Mouse (Mus musculus) mouse embryonic stem cell (cell line): ENCODE data around the gene Cped1.
"Not testable (repeated sequence)": the region's sequence is repeated elsewhere in the genome, so short reads cannot be mapped to it uniquely, and the experiment has no call there.

Experiments
- in situ Hi-C, 2 experiments: fragments of 300-500 bp; cut with MboI; formaldehyde crosslinking; loops; 1 replicate in 1 of 2; 3 replicates in 1 of 2; pipeline ENCODE4 v1.14.3; 2019 to 2020; ENCODE audit warnings: low sequenced_read_pairs in 2 of 2, low pct_unique_long_range_greater_than_20kb in 1 of 2, mixed read lengths in 1 of 2; ENCODE audit not compliant: unreplicated experiment in 1 of 2

The Cped1 gene

GRCm38 (mm10) chr6:22019637-22020036 lies 33.9 kb downstream of the Cped1 start:
- in situ Hi-C loops, result no loop called here

GRCm38 (mm10) chr6:22020696-22021095 lies 35.0 kb downstream of the Cped1 start:
- in situ Hi-C loops, result no loop called here

GRCm38 (mm10) chr6:22021315-22021714 lies 35.6 kb downstream of the Cped1 start:
- in situ Hi-C loops, result no loop called here

GRCm38 (mm10) chr6:22024168-22024567 lies 38.5 kb downstream of the Cped1 start:
- in situ Hi-C loops, result no loop called here

GRCm38 (mm10) chr6:22025584-22026357 lies 40.1 kb downstream of the Cped1 start:
- in situ Hi-C loops, result no loop called here

GRCm38 (mm10) chr6:22026358-22026673 lies 40.6 kb downstream of the Cped1 start:
- in situ Hi-C loops, result no loop called here

- in situ Hi-C loops, result no loop called here
Observed at GRCm38 (mm10) chr6:22026761-22027594, 41.3 kb downstream of the Cped1 start.

- in situ Hi-C loops, result no loop called here
Observed at GRCm38 (mm10) chr6:22027854-22028253, 42.1 kb downstream of the Cped1 start.

- in situ Hi-C loops, result no loop called here
Observed at GRCm38 (mm10) chr6:22030381-22030780, 44.7 kb downstream of the Cped1 start.

- in situ Hi-C loops, result no loop called here
Observed at GRCm38 (mm10) chr6:22033188-22033587, 47.5 kb downstream of the Cped1 start.

- in situ Hi-C loops, result no loop called here
Observed at GRCm38 (mm10) chr6:22035408-22035807, 49.7 kb downstream of the Cped1 start.

GRCm38 (mm10) chr6:22035895-22036294 lies 50.2 kb downstream of the Cped1 start:
- in situ Hi-C loops, result no loop called here

GRCm38 (mm10) chr6:22036396-22036795 lies 50.7 kb downstream of the Cped1 start:
- in situ Hi-C loops, result no loop called here

- in situ Hi-C loops, result no loop called here
Observed at GRCm38 (mm10) chr6:22036911-22037310, 51.2 kb downstream of the Cped1 start.

GRCm38 (mm10) chr6:22037441-22038050 lies 51.8 kb downstream of the Cped1 start:
- in situ Hi-C loops, result no loop called here

GRCm38 (mm10) chr6:22039666-22040065 lies 54.0 kb downstream of the Cped1 start:
- in situ Hi-C loops, result not testable (repeated sequence)

- in situ Hi-C loops, result no loop called here
Observed at GRCm38 (mm10) chr6:22044880-22045605, 59.3 kb downstream of the Cped1 start.

GRCm38 (mm10) chr6:22047101-22047500 lies 61.4 kb downstream of the Cped1 start:
- in situ Hi-C loops, result no loop called here

GRCm38 (mm10) chr6:22049093-22049492 lies 63.4 kb downstream of the Cped1 start:
- in situ Hi-C loops, result no loop called here
